Mouse (Mus musculus) spleen, postnatal 4 days (tissue): Measurements from ENCODE around the gene Zfp598.
A peak's percentile ranks its signal among the peaks of the same experiment; 100 is the strongest.
"Not testable (repeated sequence)": the region's sequence is repeated elsewhere in the genome, so short reads cannot be mapped to it uniquely, and the experiment has no call there.

Experiments
- DNase-seq, 2 experiments: peaks; one replicate each; pipeline ENCODE4 v3.0.0; 2022; ENCODE audit warnings: low spot score in 2 of 2

Zfp598 gene

GRCm38 (mm10) chr17:24721383-24721955 is 52.0 kb downstream of the Zfp598 start:
- DNase-seq, result not testable (repeated sequence)

- peak in 1 of 2 experiments; percentile 61 for DNase-seq
These were observed 52.9 kb downstream of the Zfp598 start for GRCm38 (mm10) chr17:24722220-24722924.

GRCm38 (mm10) chr17:24723122-24723880 is 53.8 kb downstream of the Zfp598 start:
- peak in 1 of 2 experiments; percentile 60 for DNase-seq

- DNase-seq, result peak in 1 of 2 experiments; percentile 47
These were observed 54.3 kb downstream of the Zfp598 start for GRCm38 (mm10) chr17:24723881-24724180.

GRCm38 (mm10) chr17:24724184-24724583 is 54.7 kb downstream of the Zfp598 start, which contains the start of gene Ndufb10:
TSS of gene Ndufb10 (minus strand) at chr17:24724478.
- peak; percentile 97 to 100 for DNase-seq

GRCm38 (mm10) chr17:24725637-24726390 is 56.3 kb downstream of the Zfp598 start:
- DNase-seq, result no peak

- peak in 1 of 2 experiments; percentile 57 for DNase-seq
These were observed 58.1 kb downstream of the Zfp598 start, which contains the start of gene Rpl3l for GRCm38 (mm10) chr17:24727618-24728017. TSS of gene Rpl3l (plus strand) at chr17:24727820.

GRCm38 (mm10) chr17:24728184-24728583 is 58.7 kb downstream of the Zfp598 start:
- DNase-seq, result peak in 1 of 2 experiments; percentile 60

- DNase-seq, result no peak
These were observed 59.6 kb downstream of the Zfp598 start for GRCm38 (mm10) chr17:24729067-24729466.

- DNase-seq, result peak in 1 of 2 experiments; percentile 60
These were observed 61.3 kb downstream of the Zfp598 start for GRCm38 (mm10) chr17:24730787-24731186.
